Mouse (Mus musculus) inflammation-experienced regulatory T-cells, adult 6 months (primary cell): ENCODE results near the gene Cyfip1. TPM values are rescaled to one million over a fixed set of nuclear protein-coding genes. Genes with fewer than 3 reads are reported as not detected.

Experiments used
- ATAC-seq: one replicate; pipeline ENCODE4 v1.8.0; 2017
- polyA plus RNA-seq, 3 experiments: library from polyadenylated mRNA; unstranded; fragments of 100-300 nt; shearing (Covaris generic); gene quantifications; one replicate each; pipeline ENCODE4 v1.2.1; 2017

Gene Cyfip1
- 100 to 1,000 TPM in 1 of 3 experiments, 10 to 100 TPM in 2; 86.4 to 118 (median 99.8) TPM for polyA plus RNA-seq

DNA sequence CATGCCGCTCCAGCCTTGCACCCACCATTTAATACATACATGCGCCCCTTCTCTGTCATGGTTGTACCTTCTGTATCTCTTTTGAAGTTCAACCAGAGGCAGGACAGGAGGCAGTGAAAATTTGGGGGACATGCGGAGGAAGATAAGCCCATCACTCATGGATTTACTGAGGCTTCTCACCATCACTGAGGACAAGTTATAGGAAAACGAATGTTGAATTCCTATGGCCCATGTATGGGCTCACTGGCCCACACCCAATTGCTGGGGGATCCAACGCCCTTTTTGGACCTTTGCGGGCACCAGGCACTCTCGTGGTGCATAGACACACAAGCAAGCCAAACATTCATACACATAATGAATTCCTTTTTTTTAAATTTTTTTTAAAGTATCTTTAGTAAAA lies at the start of gene Cyfip1:
Cyfip1 (plus strand) TSS at position 301 of the 400 bp plus-strand sequence.
- no peak for ATAC-seq

DNA sequence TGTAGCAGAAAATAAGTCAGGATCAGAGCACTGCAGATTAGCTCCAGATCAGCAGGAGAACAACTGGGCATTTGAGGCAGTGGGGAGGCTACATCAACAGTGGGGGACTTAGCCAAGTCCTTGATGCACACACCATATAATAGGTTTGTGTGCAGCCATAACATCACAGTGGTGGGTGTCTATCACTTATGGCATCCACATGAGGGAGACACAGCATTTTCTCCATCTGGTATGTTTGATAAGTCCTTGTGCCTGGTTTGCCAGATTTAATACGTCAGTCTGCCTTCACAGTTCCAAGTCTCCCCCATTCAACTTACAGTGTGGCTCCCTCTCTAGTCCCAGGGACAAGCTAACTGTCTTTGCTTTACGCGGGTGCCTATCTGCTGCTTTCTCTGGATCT lies 49.3 kb upstream of the Cyfip1 start:
- no peak for ATAC-seq

- no peak for ATAC-seq
These were observed 48.2 kb upstream of the Cyfip1 start for GRCm38 (mm10) chr7:55793236-55793951.

GRCm38 (mm10) chr7:55793952-55794603 lies 47.5 kb upstream of the Cyfip1 start, which contains the start of gene Tubgcp5:
Gene Tubgcp5 (plus strand): TSS chr7:55794154.
- ATAC-seq: peak; percentile 100

- ATAC-seq: no peak
These were observed 41.6 kb upstream of the Cyfip1 start for GRCm38 (mm10) chr7:55799981-55800380.

DNA sequence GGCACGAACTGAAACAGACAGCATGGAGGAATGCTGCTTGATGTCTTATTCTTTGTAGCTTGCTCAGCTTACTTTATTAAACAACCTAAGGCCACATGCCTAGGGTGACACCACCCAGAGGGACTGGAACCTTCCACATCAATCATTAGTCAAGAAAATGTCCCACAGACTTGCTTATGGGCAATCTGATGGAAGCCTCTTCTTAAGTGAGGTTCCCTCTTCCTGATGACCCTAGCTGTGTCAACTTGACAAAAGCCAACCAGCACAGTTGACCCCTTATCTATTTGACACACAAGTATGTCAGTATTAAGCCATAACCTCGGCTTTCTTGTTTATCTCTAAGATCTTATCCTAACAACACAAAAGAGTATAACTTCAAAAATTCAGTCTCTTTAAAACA lies 31.6 kb upstream of the Cyfip1 start:
- ATAC-seq: no peak

DNA sequence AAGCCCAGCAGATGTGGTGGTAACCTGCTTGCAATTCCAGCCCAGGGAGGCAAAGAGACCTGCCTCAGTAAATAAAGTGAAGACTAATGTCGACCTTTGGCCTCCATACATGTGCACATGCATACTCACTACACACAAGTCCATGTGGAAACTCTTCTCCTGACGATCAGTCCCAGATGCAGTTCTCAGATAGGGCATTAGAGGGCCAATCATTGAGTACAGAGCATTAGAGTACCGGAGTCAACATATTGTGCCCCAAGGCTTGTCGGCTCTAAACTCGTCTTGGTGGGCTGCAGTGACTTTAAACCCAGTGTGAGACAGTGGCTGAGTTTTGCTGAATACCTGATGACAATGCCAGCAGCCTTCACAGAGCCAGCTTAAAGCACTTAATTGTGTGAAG lies 17.1 kb upstream of the Cyfip1 start:
- no peak for ATAC-seq

GRCm38 (mm10) chr7:55827551-55827950 lies 14.0 kb upstream of the Cyfip1 start:
- no peak for ATAC-seq

GRCm38 (mm10) chr7:55836877-55837276 lies 4.7 kb upstream of the Cyfip1 start:
- no peak for ATAC-seq

DNA sequence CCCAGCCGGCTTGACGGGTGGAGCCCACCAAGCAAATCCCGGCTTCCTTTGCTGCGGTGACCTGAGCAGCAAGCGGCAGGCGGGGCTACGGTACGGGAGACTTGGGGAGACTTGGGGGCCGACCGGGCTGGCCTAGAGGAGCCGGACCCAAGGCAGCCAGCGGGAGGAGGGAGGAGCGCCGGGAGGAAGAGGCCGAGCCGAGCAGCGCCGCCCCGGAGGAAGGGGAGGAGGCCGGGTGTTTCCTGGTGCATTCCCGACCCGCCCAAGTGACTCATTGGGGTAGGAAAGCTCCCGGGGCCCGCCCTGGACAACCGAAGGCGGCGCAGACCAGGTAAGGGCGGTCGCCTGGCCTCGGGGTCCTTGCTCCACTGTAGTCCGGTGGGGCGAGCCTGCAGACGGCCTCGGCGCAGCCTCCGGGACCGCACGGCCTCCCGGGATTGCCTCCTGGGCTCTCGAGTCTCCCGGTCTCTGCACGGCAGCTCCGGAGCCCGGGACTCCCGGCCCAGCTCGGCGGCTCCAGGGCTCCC lies 495 bp downstream of the Cyfip1 start:
- peak; percentile 77 for ATAC-seq

- no peak for ATAC-seq
These were observed 1.1 kb downstream of the Cyfip1 start for GRCm38 (mm10) chr7:55842504-55843152.

- peak; percentile 44 for ATAC-seq
These were observed 5.2 kb downstream of the Cyfip1 start for GRCm38 (mm10) chr7:55846606-55847312.

DNA sequence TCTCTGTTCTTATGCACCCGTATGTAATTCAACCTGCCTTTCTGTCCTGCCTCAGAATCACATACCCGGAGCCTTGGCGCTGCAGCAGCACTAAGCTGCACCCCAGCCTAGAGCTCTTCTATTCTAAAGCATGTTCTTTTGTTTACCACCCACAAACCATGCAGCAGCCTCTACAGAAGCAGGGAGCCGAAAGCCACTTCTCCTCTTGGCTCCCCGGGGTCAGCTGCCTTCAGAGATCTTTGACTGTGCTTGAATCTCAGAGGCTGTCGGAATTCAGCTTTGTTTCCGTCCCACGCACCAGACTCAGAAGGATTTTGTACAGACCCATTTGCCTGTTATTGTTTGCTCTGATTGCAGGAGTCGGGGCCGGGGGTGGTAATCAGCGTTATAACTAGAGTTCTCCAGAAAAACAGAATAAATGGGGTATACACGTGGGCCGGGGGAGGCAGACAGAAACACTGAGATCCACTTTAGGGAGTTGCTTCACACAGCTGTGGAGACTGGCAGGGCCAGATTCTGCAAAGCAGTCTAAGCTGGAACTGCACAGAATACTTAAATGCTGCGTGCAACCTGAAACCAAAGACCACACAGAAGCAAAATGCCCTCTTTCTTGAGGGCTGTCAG lies 8.5 kb downstream of the Cyfip1 start:
- ATAC-seq: no peak

GRCm38 (mm10) chr7:55852787-55853186 lies 11.2 kb downstream of the Cyfip1 start:
- ATAC-seq: peak; percentile 85

GRCm38 (mm10) chr7:55855597-55855996 lies 14.1 kb downstream of the Cyfip1 start:
- ATAC-seq: peak; percentile 30

DNA sequence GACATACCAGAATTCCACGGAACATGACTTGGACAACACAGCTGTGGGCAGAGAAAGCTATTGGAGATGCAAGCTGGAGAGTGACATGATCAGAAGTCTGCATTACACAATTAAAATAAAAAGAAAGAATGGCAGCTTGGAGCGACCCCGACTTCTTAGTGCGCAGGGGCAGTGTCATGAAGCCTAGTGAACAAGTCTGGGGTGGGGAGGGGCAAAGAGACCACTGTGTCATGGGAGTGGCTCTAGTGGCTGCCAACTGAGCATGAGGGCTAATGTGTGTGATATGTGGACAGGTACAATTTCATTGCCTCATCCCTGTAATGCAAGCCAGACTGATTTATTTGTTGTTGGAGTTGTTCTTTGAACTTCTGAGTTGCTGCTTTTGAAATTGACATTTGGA lies 15.2 kb downstream of the Cyfip1 start:
- ATAC-seq: no peak

GRCm38 (mm10) chr7:55857729-55858128 lies 16.2 kb downstream of the Cyfip1 start:
- ATAC-seq: no peak

DNA sequence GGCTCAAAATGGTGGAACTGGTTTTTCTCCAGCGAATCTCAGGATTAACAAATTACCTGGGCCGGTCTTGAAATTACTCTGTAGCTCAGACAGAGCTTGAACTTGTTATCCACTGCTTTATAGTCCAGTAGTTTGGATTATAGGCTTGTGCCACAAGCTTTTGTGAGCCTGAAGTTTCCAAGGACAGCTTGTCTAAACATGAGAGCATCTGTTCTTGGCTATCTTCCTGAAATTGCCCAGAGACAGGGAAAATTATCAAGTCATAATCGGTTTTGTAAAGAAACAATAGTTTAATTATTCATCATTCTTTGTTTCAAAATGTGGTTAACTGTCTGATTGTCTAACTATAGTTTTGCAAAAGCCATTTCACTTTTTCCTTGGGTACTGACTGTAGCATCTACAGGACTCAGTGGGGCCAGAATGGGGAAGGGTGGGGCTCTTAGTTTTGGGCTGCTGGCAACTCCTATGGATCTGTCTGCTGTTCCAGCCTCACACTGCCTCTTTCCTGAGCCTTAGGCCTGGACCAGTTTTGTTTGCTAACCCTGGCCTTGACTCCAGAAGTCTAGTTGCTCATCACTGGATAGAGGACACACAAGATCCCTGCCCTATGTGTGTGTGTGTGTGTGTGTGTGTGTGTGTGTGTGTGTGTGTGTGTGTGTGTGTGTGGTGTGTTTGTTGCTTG lies 17.4 kb downstream of the Cyfip1 start:
- no peak for ATAC-seq

GRCm38 (mm10) chr7:55859518-55859872 lies 17.9 kb downstream of the Cyfip1 start:
- peak; percentile 34 for ATAC-seq

DNA sequence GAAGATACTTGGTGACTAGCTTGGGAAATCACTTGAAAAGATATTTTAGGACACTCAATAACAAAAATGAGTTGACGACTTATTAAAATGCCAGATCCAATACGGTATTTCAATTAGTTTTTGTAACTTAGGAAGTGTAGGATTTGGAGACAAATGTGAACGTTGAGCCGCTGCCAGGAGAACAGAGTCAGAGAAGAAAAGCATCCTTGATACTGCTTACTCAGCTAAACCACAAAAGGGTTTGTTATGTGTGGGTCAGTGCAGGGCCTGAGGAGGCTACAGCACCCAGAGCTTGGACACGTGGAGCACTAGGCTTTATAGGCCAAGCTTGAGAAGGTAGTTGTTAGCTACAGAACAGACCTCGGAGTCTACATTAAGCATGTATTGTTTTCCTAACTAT lies 18.4 kb downstream of the Cyfip1 start:
- no peak for ATAC-seq

DNA sequence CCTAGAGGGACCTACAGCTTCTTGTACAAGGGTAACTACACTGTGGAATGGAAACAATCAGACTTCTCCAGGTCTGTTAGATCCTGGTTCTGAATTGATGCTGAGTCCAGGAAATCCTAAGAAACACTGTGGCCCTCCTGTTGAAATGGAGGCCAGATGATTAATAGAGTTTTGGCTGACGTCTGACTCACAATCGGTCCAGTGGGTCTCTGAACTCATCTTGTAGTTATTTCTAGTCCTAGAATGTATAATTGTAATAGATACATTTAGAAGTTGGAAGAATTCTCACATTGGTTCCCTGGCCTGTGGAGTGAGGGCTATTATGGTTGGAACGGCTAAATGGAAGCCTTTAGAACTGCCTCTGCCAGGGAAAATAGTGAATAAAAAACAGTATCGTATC lies 19.6 kb downstream of the Cyfip1 start:
- ATAC-seq: no peak

DNA sequence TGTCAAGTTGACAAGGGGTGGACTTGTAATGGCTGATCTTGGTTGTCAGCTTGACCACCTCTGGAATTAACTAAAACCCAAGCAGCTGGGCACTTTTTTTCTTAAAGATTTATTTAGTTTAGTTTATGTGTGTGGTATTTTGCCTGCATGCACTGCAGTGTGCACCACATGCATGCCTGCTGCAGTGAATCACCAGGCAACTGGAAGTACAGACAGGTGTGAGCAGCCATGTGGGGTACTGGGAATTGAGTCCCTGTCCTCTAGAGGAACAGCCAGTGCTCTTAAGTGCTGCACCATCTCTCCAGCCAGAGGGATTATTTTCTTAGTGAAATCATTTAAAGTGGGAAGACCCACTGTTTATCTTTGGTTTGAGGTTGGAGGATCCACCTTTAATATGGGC lies 23.5 kb downstream of the Cyfip1 start:
- ATAC-seq: no peak
